Mouse (Mus musculus): ENCODE data around the gene Cd59b. TPM values are rescaled to one million over a fixed set of nuclear protein-coding genes. Genes with fewer than 3 reads are reported as not detected.
"Not testable (repeated sequence)": the region's sequence is repeated elsewhere in the genome, so short reads cannot be mapped to it uniquely, and the experiment has no call there.

Gene Cd59b
- polyA plus RNA-seq, 1 experiment from 2014 or later, result 6.8 TPM

DNA sequence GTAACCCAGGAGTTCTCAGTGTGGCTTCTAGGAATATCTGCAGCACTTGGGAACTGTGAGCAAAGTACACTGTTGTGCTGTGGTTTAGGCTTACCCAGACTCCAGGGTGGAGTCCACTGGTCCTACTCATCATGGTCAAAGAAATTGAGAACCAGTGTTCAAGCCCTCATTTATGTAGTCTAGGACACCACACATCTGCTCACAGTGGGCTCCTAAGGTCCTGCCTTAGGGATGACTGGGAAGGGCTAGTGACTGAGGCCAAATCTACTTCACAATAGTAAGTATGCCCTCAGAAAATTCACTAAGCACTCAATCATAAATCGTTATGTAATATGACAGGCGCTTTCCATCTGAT, 29.6 kb downstream of the Cd59b start:
- Histone ChIP-seq H3K4me1 (peaks cover 8% of the 10 kb centered on the region; the same call in 1 of the 2 replicates), H3K9me3 (no peaks in the 10 kb centered on the region), H3K4me3 (replicated peaks) (no peak overlapping the region), H3K36me3 (0 out of 2 replicates have a peak, but pooled peaks cover under 1% of the 10 kb centered on the region), H3K27me3 (replicated peaks) (no peaks in the 10 kb centered on the region), H3K9ac (no peak overlapping the region), H3K27ac (no peak overlapping the region), H3K4me2 (no peak overlapping the region)
- ATAC-seq (ENCODE audit: insufficient read depth, low FRiP score, low read depth), result no peak
- 87% methylated on average over 2 of the region's 2 CpGs for WGBS

DNA sequence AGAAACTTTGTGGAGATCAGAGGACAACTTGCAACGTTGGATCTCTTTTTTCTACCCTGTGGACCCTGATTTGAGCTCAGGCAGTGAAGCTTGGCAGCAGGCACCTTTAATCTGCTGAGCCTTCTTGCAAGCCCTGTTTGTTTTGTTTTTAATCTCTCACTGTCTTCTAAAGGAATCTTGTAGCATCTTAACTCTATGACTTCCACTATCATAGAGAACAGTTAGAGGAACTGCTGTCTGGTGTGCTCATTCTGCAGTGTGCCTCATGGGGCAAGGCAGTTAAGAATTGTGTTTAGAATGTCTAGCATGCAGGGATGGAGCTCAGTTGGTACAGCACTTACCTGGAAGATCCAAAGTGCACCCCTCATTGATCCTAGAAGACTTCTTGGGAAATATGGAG, 30.3 kb downstream of the Cd59b start:
- WGBS, result 51% methylated on average over 1 of the region's 1 CpGs
- Histone ChIP-seq H3K27ac (no peak overlapping the region), H3K9ac (no peak overlapping the region)

DNA sequence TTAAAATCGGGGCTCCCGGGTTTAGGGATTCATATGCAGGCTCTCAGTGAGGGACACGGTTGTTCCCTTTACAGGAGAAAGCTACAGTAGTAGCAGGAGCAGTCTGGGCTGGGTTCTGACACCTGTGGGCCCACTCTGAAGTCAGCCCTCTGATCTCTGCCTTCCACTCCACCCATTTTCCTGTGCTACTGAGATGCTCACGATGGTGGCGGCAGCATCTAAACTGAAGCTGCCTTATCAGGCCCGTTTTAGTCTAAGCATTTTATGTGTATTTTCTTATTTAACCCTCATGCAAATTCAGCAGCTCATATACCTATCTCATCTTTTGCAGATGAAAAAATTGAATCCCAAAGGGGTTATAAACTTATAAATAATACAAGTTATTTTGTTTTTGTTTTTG, 35.2 kb downstream of the Cd59b start:
- 87% methylated on average over 6 of the region's 6 CpGs for WGBS
- Histone ChIP-seq H3K36me3 (0 out of 2 replicates have a peak, but pooled peaks cover 5% of the 10 kb centered on the region), H3K9ac (no peak overlapping the region), H3K4me2 (no peak overlapping the region), H3K9me3 (no peaks in the 10 kb centered on the region), H3K4me1 (0 out of 2 replicates have a peak, but pooled peaks cover 2% of the 10 kb centered on the region), H3K27ac (no peak overlapping the region), H3K27me3 (replicated peaks) (no peaks in the 10 kb centered on the region), H3K4me3 (replicated peaks) (no peak overlapping the region)
- ATAC-seq (ENCODE audit: insufficient read depth, low FRiP score, low read depth), result no peak

More for the DNA sequence above, 30.3 kb downstream of the Cd59b start:
- Histone ChIP-seq H3K9me3 (no peaks in the 10 kb centered on the region), H3K27me3 (replicated peaks) (no peaks in the 10 kb centered on the region), H3K4me2 (no peak overlapping the region), H3K36me3 (0 out of 2 replicates have a peak, but pooled peaks cover 5% of the 10 kb centered on the region), H3K4me3 (replicated peaks) (no peak overlapping the region), H3K4me1 (peaks cover 8% of the 10 kb centered on the region; the same call in 1 of the 2 replicates)
- ATAC-seq (ENCODE audit: insufficient read depth, low FRiP score, low read depth), result no peak

DNA sequence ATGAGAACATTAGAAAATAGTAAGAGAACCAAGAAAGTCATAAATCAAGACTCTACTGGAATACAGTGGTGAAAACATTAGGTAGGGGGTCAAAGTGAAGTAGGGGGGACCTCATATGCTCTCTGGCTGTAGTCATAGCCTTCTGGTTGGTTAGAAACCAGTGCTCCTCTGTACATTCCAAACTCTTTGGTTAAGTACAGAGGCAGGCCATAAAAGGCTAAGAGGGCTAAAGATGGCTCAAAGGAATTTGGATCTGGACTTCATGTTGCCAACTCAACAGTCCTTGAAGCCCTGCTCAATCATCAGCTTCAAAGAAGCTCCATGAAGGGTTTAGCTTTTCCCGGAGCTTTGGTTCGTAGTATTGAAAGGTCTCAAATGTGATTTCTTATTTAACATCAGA, 39.4 kb downstream of the Cd59b start:
- not testable (repeated sequence) for H3K9ac ChIP-seq; H3K4me1 ChIP-seq; H3K27me3 ChIP-seq (replicated peaks); H3K27ac ChIP-seq; H3K4me2 ChIP-seq; H3K9me3 ChIP-seq; ATAC-seq (ENCODE audit: insufficient read depth, low FRiP score, low read depth); H3K36me3 ChIP-seq; H3K4me3 ChIP-seq (replicated peaks)
- 85% methylated on average over 2 of the region's 2 CpGs for WGBS

DNA sequence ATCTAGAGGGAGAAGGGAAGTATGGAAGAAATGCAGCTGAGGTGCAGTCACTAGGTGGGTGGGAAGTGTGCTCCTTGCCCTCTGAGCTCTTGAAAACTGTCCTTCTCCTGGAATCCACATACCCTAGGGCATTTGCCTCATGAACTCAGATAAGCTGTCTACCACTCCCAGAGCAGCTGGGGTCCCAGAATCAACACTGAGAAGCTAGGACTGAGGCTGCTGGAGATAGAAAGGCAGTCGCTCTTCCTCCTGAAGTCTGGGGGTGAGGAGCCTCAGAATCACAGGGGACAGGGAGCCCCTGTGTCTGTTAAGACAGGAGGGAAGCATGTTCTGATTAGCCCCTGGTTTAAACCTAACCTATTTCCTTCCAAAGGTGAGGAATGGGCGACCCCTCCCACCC, 39.9 kb downstream of the Cd59b start:
- no peaks in the 10 kb centered on the region for H3K9me3 ChIP-seq
- H3K4me1 ChIP-seq, result 0 out of 2 replicates have a peak, but pooled peaks cover 3% of the 10 kb centered on the region
- H3K9ac ChIP-seq, result no peak overlapping the region
- no peak overlapping the region for H3K27ac ChIP-seq
- H3K4me3 ChIP-seq (replicated peaks), result no peak overlapping the region
- no peaks in the 10 kb centered on the region for H3K27me3 ChIP-seq (replicated peaks)
- H3K36me3 ChIP-seq, result 0 out of 2 replicates have a peak, but pooled peaks cover 2% of the 10 kb centered on the region
- ATAC-seq (ENCODE audit: insufficient read depth, low FRiP score, low read depth), result no peak
- no peak overlapping the region for H3K4me2 ChIP-seq
- WGBS, result 56% methylated on average over 2 of the region's 2 CpGs

DNA sequence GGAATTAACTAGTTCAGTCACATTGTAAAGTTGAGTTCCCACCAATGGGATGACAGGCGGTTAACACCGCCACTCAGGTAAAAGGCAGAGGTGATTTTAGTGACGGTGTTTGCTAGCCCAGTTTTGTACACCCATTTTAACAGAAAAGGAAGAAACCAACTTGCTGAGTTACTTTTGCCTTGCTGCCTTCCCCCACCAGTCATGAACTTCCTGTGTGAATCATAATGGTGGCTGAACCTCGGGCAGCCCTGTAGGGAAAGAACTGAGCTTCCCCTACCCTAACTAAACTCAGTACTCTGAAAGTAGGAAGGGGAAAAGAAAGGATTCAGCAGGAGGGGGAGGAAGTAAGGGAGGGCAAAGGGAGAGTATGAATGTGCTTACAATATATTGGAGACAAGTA, 40.4 kb downstream of the Cd59b start:
- H3K27ac ChIP-seq, result no peak overlapping the region
- no peaks in the 10 kb centered on the region for H3K36me3 ChIP-seq
- H3K4me2 ChIP-seq, result no peak overlapping the region
- no peak overlapping the region for H3K4me3 ChIP-seq (replicated peaks)
- ATAC-seq (ENCODE audit: insufficient read depth, low FRiP score, low read depth), result no peak
- 0 out of 2 replicates have a peak, but pooled peaks cover 3% of the 10 kb centered on the region for H3K4me1 ChIP-seq
- H3K9ac ChIP-seq, result no peak overlapping the region
- H3K9me3 ChIP-seq, result no peaks in the 10 kb centered on the region
- no peaks in the 10 kb centered on the region for H3K27me3 ChIP-seq (replicated peaks)
- 85% methylated on average over 4 of the region's 4 CpGs for WGBS

DNA sequence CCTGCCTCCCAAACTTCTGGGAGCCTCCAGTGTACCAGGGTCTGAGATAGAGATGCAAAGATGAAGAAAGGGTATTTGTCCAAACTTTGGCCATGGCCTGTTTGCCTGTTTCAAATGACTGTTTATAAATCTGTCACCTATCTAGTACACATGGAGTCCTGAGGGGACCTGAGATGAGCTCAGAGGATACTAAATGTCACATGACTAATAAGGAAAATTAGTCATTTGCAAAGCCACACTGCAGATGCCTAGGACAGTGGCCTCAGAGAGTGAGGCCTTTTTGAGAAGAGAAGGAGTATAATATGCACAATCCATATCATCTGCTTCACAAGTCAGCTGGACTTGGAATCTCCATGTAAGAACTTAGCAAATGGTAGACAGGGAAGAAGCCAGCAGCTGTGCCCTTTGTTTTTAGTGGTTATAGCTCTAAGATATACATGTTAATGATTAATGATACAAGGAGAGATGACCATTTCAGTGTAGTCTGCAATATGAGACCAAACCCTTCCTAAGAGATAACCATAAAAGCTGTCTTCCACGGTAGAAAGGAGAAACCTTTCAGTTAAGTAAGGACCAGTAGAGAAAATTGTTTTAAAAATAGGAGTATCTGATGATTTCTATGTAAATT, 41.6 kb downstream of the Cd59b start:
- not testable (repeated sequence) for ATAC-seq (ENCODE audit: insufficient read depth, low FRiP score, low read depth)
- WGBS, result no CpG with 5 or more reads among the region's 1 CpGs

DNA sequence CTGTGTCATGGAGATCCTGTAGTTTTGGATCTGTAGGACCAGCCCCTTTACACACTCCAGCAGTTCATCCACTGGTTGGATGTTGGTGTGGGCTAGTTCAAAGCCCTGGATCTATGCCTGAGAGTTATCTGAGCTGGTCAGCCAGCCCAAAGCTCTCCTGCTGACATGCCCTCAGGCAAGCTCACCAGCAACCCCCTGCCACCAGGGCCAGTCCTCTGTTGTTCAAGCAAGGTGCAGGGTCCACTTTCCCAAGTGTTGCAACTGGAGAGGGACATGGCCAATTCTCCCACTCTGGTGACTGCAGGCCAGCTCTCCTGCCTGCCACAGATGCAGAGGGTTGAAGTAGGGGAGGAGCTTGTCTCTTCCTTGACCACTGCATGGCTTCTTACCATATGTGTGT, 43.9 kb downstream of the Cd59b start:
- peak; percentile 34; the same call in 1 of the 2 replicates for ATAC-seq (ENCODE audit: insufficient read depth, low FRiP score, low read depth)
- not testable (repeated sequence) for H3K9me3 ChIP-seq; H3K9ac ChIP-seq; H3K4me2 ChIP-seq; H3K27me3 ChIP-seq (replicated peaks); H3K4me1 ChIP-seq; H3K36me3 ChIP-seq; H3K4me3 ChIP-seq (replicated peaks); H3K27ac ChIP-seq

More for the DNA sequence above, 41.6 kb downstream of the Cd59b start:
- not testable (repeated sequence) for H3K9ac ChIP-seq; H3K27ac ChIP-seq; H3K9me3 ChIP-seq; H3K4me3 ChIP-seq (replicated peaks); H3K4me2 ChIP-seq; H3K27me3 ChIP-seq (replicated peaks); H3K36me3 ChIP-seq; H3K4me1 ChIP-seq

DNA sequence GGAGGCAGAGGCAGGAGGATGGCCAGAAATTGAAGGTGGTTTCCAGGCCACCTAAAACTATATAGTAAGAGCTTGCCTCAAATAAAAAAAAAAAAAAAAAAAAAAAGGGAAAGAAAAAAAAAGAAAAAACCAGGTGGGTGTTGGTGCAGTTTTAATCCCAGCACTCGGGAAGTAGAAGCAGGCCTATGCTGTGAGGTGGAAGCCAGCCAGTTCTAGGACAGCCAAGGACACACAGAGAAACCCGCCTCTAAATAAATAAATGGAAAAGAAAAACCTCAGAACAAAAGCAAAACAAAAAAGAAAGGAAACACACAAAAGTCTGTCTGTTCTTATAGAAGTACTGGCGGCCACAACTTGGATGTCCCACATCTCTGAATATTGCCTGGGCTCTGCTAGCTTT, 45.2 kb downstream of the Cd59b start:
- H3K36me3 ChIP-seq, result no peaks in the 10 kb centered on the region
- H3K9me3 ChIP-seq, result no peaks in the 10 kb centered on the region
- H3K27me3 ChIP-seq (replicated peaks), result no peaks in the 10 kb centered on the region
- H3K27ac ChIP-seq, result no peak overlapping the region
- H3K4me2 ChIP-seq, result no peak overlapping the region
- no peak for ATAC-seq (ENCODE audit: insufficient read depth, low FRiP score, low read depth)
- WGBS, result 70% methylated on average over 3 of the region's 3 CpGs
- H3K4me3 ChIP-seq (replicated peaks), result no peak overlapping the region
- H3K4me1 ChIP-seq, result no peaks in the 10 kb centered on the region
- H3K9ac ChIP-seq, result no peak overlapping the region

DNA sequence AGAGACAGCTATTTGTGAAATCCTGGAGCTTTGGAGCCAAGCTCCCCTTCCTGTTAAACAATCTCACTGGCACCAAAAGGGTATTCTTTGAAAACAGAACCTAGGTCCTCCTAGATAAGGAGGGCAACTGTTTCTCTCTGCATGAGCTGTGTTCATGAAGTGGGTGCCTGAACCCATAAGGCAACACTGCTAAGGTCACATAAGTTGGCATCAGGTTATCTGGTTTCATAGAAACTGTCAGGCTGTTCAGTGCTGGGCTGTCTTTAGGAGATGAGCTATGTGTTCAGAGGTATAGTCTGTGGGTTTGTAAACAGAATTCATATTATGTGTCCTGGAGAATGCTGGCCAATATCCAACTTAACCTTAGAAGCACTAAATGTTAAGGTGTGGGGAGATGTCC, 47.5 kb downstream of the Cd59b start:
- H3K9me3 ChIP-seq; H3K27me3 ChIP-seq (replicated peaks); ATAC-seq (ENCODE audit: insufficient read depth, low FRiP score, low read depth); H3K4me2 ChIP-seq; H3K27ac ChIP-seq; H3K4me3 ChIP-seq (replicated peaks); H3K4me1 ChIP-seq; H3K9ac ChIP-seq; H3K36me3 ChIP-seq: not testable (repeated sequence)

DNA sequence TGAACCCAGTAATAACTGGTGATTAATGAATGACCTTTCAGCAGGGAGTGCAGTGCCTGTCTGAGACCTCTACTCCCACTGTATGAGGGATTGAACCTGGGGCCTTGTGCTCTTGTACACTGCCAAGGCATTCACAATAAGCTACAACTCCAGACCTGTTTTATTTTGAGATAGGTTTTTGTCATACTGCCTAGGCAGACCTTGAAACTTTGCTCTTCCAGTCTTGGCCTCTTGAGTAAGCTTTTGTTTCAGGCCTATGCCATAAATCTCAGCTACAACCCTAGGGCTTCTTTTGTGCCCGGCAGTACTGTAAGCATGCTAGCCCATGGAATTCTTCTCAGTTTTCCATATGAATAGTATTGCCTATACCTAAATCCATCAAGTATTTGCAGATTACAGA, 49.4 kb downstream of the Cd59b start:
- H3K4me3 ChIP-seq (replicated peaks), result no peak overlapping the region
- WGBS, result 56% methylated on average over 1 of the region's 1 CpGs
- no peak for ATAC-seq (ENCODE audit: insufficient read depth, low FRiP score, low read depth)

DNA sequence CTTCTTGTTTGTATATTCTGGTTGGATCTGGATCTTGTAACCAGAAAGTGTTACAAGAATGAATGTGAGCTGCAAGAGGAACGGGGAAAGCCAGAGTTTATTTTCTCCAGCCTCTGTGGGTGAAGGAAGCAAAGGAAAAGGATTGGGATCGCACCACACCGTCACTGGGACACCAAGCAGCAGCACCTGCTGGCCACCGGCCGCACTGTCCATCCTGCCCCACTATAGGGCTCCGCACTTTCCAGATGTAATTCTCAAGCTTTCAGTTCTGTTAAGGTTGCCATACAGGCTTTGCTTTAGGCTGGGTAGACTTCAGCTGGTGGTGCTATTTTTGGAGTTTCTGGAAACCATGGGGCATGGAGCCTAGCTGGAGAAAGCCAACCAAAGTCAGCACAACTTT, 50.7 kb downstream of the Cd59b start:
- Histone ChIP-seq H3K4me1 (peaks cover 12% of the 10 kb centered on the region), H3K27me3 (replicated peaks) (no peaks in the 10 kb centered on the region), H3K4me2 (no peak overlapping the region), H3K9ac (no peak overlapping the region), H3K9me3 (no peaks in the 10 kb centered on the region), H3K36me3 (no peaks in the 10 kb centered on the region), H3K4me3 (replicated peaks) (no peak overlapping the region), H3K27ac (no peak overlapping the region)
- 46% methylated on average over 6 of the region's 6 CpGs for WGBS
- ATAC-seq (ENCODE audit: insufficient read depth, low FRiP score, low read depth), result no peak

More for the DNA sequence above, 49.4 kb downstream of the Cd59b start:
- Histone ChIP-seq H3K27me3 (replicated peaks) (no peaks in the 10 kb centered on the region), H3K9me3 (no peaks in the 10 kb centered on the region), H3K9ac (no peak overlapping the region), H3K36me3 (no peaks in the 10 kb centered on the region), H3K4me1 (peaks cover 12% of the 10 kb centered on the region), H3K4me2 (no peak overlapping the region), H3K27ac (no peak overlapping the region)

Measured in stomach, embryonic 15.5 days (tissue).